Mouse (Mus musculus) lung, postnatal 4 days (tissue): ENCODE data around the gene Ska3.
"Not testable (repeated sequence)": the region's sequence is repeated elsewhere in the genome, so short reads cannot be mapped to it uniquely, and the experiment has no call there.

Experiments used
- DNase-seq, 2 experiments: peaks; one replicate each; pipeline ENCODE4 v3.0.0; 2021

Gene Ska3

DNA sequence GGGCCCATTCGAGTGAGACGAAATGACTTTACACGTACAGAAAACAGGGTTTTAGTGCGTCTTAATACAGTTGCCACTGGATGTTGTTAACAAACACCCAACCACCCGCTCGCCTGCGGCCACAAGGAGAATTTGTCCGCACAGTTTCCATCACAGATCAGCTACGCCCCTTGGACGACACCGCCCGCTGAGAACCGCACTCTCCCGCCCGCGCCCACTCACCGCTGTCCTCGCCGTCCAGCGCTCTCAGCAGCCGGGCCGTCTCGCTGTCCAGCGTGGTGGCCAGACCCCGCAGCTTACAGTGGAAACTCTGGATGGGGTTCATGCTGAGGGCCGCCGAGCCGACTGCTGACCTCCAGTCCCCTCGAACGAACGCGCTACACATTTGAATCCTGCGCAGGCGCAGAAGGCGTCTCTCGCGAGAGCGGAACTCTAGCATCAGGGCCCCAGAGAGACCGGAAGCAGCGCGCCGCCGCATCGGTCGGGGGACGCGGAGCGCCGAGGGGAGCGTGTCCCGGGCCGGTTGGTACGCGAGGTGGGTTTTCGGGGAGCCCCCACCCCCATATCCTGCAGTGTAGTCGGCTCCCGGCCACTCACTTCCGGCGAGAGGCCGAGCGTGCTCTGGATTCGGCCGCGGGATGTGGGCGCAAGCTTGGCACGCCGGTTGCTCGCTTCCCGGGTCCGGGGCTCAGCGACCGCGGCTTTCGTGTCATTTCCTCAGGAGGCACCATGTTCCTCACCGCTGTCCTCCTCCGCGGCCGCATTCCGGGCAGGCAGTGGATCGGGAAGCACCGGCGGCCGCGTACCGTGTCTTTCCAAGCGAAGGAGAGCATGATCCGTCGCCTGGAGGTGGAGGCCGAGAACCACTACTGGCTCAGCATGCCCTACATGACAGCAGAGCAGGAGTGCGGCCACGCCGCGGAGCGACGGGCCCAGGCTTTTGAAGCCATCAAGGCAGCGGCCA lies at the start of gene Ska3, which contains the start of gene Mrpl57:
Ska3 (minus strand) TSS at position 398 of the 964 bp plus-strand sequence.
Mrpl57 (plus strand) TSS at position 447 of the 964 bp plus-strand sequence.
- DNase-seq: peak; percentile 94 to 95

- no peak for DNase-seq
Observed at GRCm38 (mm10) chr14:57866676-57867276, 40.8 kb upstream of the Ska3 start.

DNA sequence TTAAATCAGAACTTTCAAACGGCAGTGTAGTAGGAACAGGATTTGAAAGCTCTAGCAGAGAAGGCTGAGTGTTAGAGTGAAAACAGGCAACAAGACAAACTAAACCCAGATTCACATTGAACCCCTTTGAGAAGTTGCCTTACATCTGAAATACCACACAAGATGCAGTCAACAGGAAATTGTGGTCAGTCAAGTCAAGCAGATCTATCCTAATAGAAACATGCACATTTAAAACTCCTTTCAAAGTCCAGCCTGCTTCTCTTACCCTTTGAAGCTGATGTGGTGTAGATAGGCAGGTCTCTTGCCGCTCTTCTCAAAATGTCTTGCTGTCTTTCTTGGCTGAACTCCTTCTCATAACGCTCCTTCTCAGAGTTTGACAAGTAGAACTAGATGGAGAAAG lies 39.3 kb upstream of the Ska3 start:
- DNase-seq: no peak

- no peak for DNase-seq
Observed at GRCm38 (mm10) chr14:57863129-57863528, 37.1 kb upstream of the Ska3 start.

GRCm38 (mm10) chr14:57861987-57862412 lies 36.0 kb upstream of the Ska3 start:
- no peak for DNase-seq

GRCm38 (mm10) chr14:57859520-57859919 lies 33.5 kb upstream of the Ska3 start:
- DNase-seq: no peak

- DNase-seq: no peak
Observed at GRCm38 (mm10) chr14:57858601-57859000, 32.6 kb upstream of the Ska3 start.

DNA sequence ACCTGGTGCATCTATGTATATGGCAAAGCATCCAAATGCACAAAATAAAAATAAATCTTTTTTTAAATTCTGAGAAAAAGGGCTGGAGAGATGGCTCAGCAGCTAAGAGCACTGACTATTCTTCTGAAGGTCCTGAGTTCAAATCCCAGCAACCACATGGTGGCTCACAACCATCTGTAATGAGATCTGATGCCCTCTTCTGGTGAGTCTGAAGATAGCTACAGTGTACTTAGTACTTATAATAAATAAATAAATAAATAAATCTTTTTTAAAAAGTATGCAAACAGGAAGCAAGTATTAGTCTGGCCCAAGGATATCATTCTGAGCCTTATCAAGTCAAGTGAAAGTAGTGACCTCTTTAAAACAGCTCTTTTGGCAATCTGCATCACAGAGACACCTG lies 30.1 kb upstream of the Ska3 start:
- not testable (repeated sequence) for DNase-seq

GRCm38 (mm10) chr14:57852961-57853360 lies 27.0 kb upstream of the Ska3 start:
- DNase-seq: no peak

DNA sequence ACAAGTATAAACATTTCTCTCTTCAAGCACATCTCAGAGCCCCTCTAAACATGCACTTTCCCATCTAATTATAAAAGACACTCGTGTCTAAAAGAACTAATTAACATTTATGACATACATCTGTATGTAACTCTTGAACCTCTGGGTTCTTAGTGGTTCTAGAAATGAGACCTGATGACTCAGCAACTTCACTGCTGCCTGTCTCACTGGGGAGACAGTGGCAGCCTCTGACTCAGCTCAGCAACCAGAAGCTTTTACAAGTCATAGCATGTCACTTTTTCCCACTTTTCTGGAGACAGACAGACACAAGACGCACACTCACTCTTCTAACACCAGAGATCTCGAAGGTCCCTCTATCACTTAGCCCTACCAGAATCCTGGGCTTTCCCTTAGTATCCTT lies 24.3 kb upstream of the Ska3 start:
- DNase-seq: no peak

DNA sequence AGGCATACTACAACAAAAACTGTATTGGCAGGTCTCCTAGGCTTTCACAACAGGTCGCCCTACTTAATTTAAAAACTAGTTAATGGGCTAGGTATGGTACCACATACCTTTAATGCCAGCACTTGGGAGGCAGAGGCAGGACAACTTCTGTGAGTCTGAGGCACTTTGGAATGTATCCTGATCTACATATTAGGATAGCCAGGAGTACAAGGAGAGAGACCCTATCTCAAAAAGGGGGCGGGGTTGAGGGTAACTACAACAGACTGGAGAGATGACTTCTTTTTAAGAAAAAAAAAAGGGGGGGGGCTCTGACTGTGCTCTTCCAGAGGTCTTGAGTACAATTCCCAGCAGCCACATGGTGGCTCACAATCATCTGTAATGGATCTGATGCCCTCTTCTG lies 22.7 kb upstream of the Ska3 start:
- DNase-seq: no peak

GRCm38 (mm10) chr14:57848061-57848460 lies 22.1 kb upstream of the Ska3 start:
- DNase-seq: not testable (repeated sequence)

GRCm38 (mm10) chr14:57844535-57844934 lies 18.6 kb upstream of the Ska3 start:
- no peak for DNase-seq

GRCm38 (mm10) chr14:57835157-57835556 lies 9.2 kb upstream of the Ska3 start:
- DNase-seq: no peak

- peak; percentile 13 to 52 for DNase-seq
Observed at GRCm38 (mm10) chr14:57833526-57833925, 7.5 kb upstream of the Ska3 start.

- DNase-seq: no peak
Observed at GRCm38 (mm10) chr14:57827284-57827683, 1.3 kb upstream of the Ska3 start.

GRCm38 (mm10) chr14:57820839-57821238 lies 5.1 kb downstream of the Ska3 start:
- no peak for DNase-seq

DNA sequence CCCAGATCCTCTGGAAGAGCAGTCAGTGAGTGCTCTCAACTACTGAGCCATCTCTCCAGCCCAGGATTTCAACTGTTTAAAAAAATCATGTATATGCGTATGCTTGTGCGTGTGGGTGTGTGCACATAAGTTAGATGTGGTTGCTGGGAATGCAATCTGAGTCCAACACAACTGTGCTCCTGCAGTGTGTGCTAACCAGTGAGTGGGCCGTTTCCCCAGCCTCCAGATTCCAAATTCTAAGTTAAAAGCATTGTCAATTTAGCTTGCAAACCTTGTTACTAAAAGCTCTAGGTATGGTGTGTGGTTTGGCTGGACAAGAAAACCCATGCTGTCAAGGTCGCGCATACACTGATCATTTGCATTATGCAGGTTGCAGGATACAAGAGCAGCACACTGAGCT lies 14.1 kb downstream of the Ska3 start:
- no peak for DNase-seq

GRCm38 (mm10) chr14:57810886-57811285 lies 15.1 kb downstream of the Ska3 start:
- DNase-seq: no peak

DNA sequence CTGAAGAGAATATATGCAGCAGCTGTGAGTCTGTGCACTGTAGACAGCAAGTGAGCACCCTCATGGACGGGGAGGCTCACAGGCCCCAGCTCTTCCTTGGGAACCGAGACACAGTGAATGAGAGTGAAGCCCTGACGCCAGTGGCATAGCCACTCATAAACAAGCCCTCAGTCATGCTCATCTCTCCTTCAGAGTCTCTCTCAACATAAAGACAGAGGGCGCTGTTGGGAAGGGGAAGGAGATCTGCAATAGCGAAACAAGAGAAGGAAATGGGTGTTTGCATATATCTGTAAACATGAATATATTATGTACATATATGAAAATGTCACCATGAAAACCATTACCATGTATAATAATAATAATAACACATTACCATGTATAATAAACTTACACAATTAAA lies 17.4 kb downstream of the Ska3 start:
- peak in 1 of 2 experiments; percentile 24 for DNase-seq

- DNase-seq: no peak
Observed at GRCm38 (mm10) chr14:57803731-57804130, 22.3 kb downstream of the Ska3 start.

GRCm38 (mm10) chr14:57797991-57798931 lies 27.7 kb downstream of the Ska3 start, which contains the start of gene Sap18:
TSS of gene Sap18 (plus strand) at chr14:57798180.
- DNase-seq: peak; percentile 98

DNA sequence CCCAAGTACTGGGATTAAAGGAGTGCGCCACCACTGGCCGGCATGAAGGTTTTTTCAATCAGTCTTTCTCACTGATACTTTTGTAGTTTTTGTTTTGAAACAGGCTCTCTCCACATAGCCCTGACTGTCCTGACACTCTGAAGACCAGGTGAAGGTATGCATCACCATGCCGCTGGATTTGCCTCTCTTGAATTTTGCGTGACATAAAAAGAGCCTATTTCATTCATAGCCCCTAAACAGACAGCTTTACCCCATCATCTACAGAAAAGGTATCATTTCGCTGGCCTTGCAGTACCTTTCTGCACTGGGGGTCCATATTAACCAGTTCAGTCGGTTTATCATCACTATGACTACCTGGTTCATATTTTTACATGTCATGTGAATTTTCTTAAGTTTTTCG lies 28.4 kb downstream of the Ska3 start:
- peak in 1 of 2 experiments; percentile 15 for DNase-seq
